In genomic region chr15:16417719-16418118, GRCm38 (mm10) we compare ENCODE assay signal across 25 mouse cellular contexts.
"Had no signal": no experiment of that assay in that cellular context is flagged by ENCODE, and none has a peak within 500 bp of the region (broad histone marks: within the 10 kb centered on the region; RNA-seq: fewer than 3 reads in every experiment).

No protein-coding gene starts in this region.

- DNase-seq: cerebellum, adult 9-10 months; cerebellum, adult 9-11 months; cerebellum, postnatal 10 days; cerebellum, postnatal 14 days; cerebellum, postnatal 25 days; cerebellum, postnatal 36 days; embryo, embryonic 11 days; forebrain, postnatal 0 days; gastrocnemius, adult 2 months; gastrocnemius, postnatal 10 days; gastrocnemius, postnatal 14 days; gastrocnemius, postnatal 36 days; heart, adult 11 months; heart, adult 18-20 months; heart, adult 2 months had no signal

- H3K4me1 ChIP-seq: embryonic facial prominence, embryonic 10.5 days; embryonic facial prominence, embryonic 12.5 days; embryonic facial prominence, embryonic 13.5 days; embryonic facial prominence, embryonic 15.5 days; forebrain, embryonic 10.5 days; forebrain, embryonic 12.5 days; forebrain, embryonic 13.5 days; forebrain, embryonic 15.5 days; heart, embryonic 10.5 days had no signal

- H3K27ac ChIP-seq: embryonic facial prominence, embryonic 10.5 days; embryonic facial prominence, embryonic 12.5 days; embryonic facial prominence, embryonic 13.5 days; embryonic facial prominence, embryonic 15.5 days; forebrain, embryonic 10.5 days; forebrain, embryonic 12.5 days; forebrain, embryonic 13.5 days; forebrain, embryonic 15.5 days; gastrocnemius, adult 2 months; heart, adult 2 months; heart, embryonic 10.5 days had no signal

- H3K27me3 ChIP-seq: embryonic facial prominence, embryonic 12.5 days; embryonic facial prominence, embryonic 13.5 days; embryonic facial prominence, embryonic 15.5 days; forebrain, embryonic 12.5 days; forebrain, embryonic 13.5 days; forebrain, embryonic 15.5 days had no signal

- H3K9me3 ChIP-seq: embryonic facial prominence, embryonic 10.5 days; embryonic facial prominence, embryonic 12.5 days; embryonic facial prominence, embryonic 13.5 days; embryonic facial prominence, embryonic 15.5 days; forebrain, embryonic 10.5 days; forebrain, embryonic 12.5 days; forebrain, embryonic 13.5 days; forebrain, embryonic 15.5 days; heart, embryonic 10.5 days had no signal

- H3K36me3 ChIP-seq: embryonic facial prominence, embryonic 10.5 days; embryonic facial prominence, embryonic 12.5 days; embryonic facial prominence, embryonic 13.5 days; embryonic facial prominence, embryonic 15.5 days; forebrain, embryonic 10.5 days; forebrain, embryonic 12.5 days; forebrain, embryonic 15.5 days; heart, embryonic 10.5 days had no signal

- H3K9ac ChIP-seq: embryonic facial prominence, embryonic 12.5 days; embryonic facial prominence, embryonic 13.5 days; embryonic facial prominence, embryonic 15.5 days; forebrain, embryonic 12.5 days; forebrain, embryonic 13.5 days; forebrain, embryonic 15.5 days; forebrain, postnatal 0 days had no signal

- H3K4me3 ChIP-seq: embryonic facial prominence, embryonic 10.5 days; embryonic facial prominence, embryonic 12.5 days; embryonic facial prominence, embryonic 13.5 days; embryonic facial prominence, embryonic 15.5 days; erythroblast, embryonic 14.5 days; forebrain, embryonic 10.5 days; forebrain, embryonic 12.5 days; forebrain, embryonic 13.5 days; forebrain, embryonic 15.5 days; gastrocnemius, adult 2 months; heart, adult 2 months; heart, embryonic 10.5 days had no signal
